Mouse (Mus musculus) G1E (cell line): Measurements from ENCODE around the gene Fam111a.

Experiments used
- CTCF ChIP-seq: IDR thresholded peaks from 2 replicates; pipeline ENCODE4 v1.5.1; 2012; ENCODE audit warnings: low read depth, low read length, inconsistent platforms, mixed read lengths
- GATA1 ChIP-seq: IDR thresholded peaks from 2 replicates; pipeline ENCODE4 v1.6.1; 2012; ENCODE audit warnings: borderline replicate concordance, low read length, inconsistent platforms, mixed read lengths
- POLR2AphosphoS5 ChIP-seq: IDR thresholded peaks from 2 replicates; pipeline ENCODE4 v1.6.1; 2012; ENCODE audit warnings: low read depth, low read length, inconsistent platforms; ENCODE audit not compliant: insufficient replicate concordance
- TAL1 ChIP-seq: conservative IDR thresholded peaks from 2 replicates; pipeline ENCODE4 v1.6.1; 2012; ENCODE audit warnings: low read depth, low read length, inconsistent platforms, mixed read lengths

- TF ChIP-seq CTCF (no peak), TAL1 (no peak), POLR2AphosphoS5 (no peak), GATA1 (no peak)
These were observed 89.4 kb downstream of the Fam111a start for GRCm38 (mm10) chr19:12634963-12635362.
